ENCODE assay signal across 21 mouse cellular contexts in genomic region chr6:52487861-52488260, GRCm38 (mm10).
DNase-seq lines count a peak whose midpoint lies in the region.
"Had no signal": no experiment of that assay in that cellular context is flagged by ENCODE, and none has a peak within 500 bp of the region (broad histone marks: within the 10 kb centered on the region; RNA-seq: fewer than 3 reads in every experiment).

No protein-coding gene starts in this region.

- H3K4me3 ChIP-seq in heart, embryonic 10.5 days, result no peak overlapping the region
- H3K4me3 ChIP-seq in brown adipose tissue, adult 24 weeks (ENCODE audit: insufficient read depth, low read depth, low read length), result no peak overlapping the region
- H3K4me3 ChIP-seq in limb, embryonic 10.5 days, result no peak overlapping the region
- H3K4me3 ChIP-seq: embryonic facial prominence, embryonic 13.5 days; embryonic facial prominence, embryonic 15.5 days; erythroblast, embryonic 14.5 days; forebrain, embryonic 10.5 days; forebrain, embryonic 12.5 days had no signal

- H3K36me3 ChIP-seq in heart, embryonic 10.5 days, result no peaks in the 10 kb centered on the region
- no peaks in the 10 kb centered on the region for H3K36me3 ChIP-seq in limb, embryonic 10.5 days
- H3K36me3 ChIP-seq: embryonic facial prominence, embryonic 13.5 days; embryonic facial prominence, embryonic 15.5 days; forebrain, embryonic 10.5 days; forebrain, embryonic 12.5 days had no signal

- WGBS in heart, embryonic 10.5 days, result 90% methylated on average over 5 of the region's 5 CpGs
- 96% methylated on average over 5 of the region's 5 CpGs for WGBS in limb, embryonic 10.5 days

- H3K27me3 ChIP-seq in heart, embryonic 10.5 days (ENCODE audit: insufficient read depth, poor library complexity, severe bottlenecking), result no peaks in the 10 kb centered on the region
- H3K27me3 ChIP-seq in limb, embryonic 10.5 days (ENCODE audit: low read depth, poor library complexity, severe bottlenecking), result peaks cover 8% of the 10 kb centered on the region; the same call in 1 of the 2 replicates
- H3K27me3 ChIP-seq: embryonic facial prominence, embryonic 13.5 days; embryonic facial prominence, embryonic 15.5 days had no signal

- peaks cover 13% of the 10 kb centered on the region for H3K4me1 ChIP-seq in heart, embryonic 10.5 days
- peaks cover 21% of the 10 kb centered on the region for H3K4me1 ChIP-seq in brown adipose tissue, adult 24 weeks (ENCODE audit: control insufficient read depth, insufficient read depth, insufficient read length, low read length)
- H3K4me1 ChIP-seq in limb, embryonic 10.5 days, result peaks cover 14% of the 10 kb centered on the region
- H3K4me1 ChIP-seq: embryonic facial prominence, embryonic 13.5 days; embryonic facial prominence, embryonic 15.5 days had no signal

- peak; percentile 31 for DNase-seq in heart, embryonic 10.5 days (ENCODE audit: low spot score)
- DNase-seq in heart, adult 9 months (ENCODE audit: low spot score in 2 of 2), result no peak
- DNase-seq in limb, embryonic 10.5 days (ENCODE audit: low spot score), result peak; percentile 20
- no peak for DNase-seq in cerebellum, adult 11 months
- DNase-seq in layer of hippocampus, postnatal 14 days (ENCODE audit: low spot score in 2 of 2), result no peak
- no peak for DNase-seq in natural killer cell, adult 2 months (ENCODE audit: low spot score in 2 of 2)
- DNase-seq: adrenal gland, adult 8-10 months; adrenal gland, postnatal 14 days; adrenal gland, postnatal 36 days; cerebellum, adult 18-20 months; cerebellum, adult 8-10 months; cerebellum, adult 9-11 months; cerebellum, postnatal 14 days; cerebellum, postnatal 36 days; embryo, embryonic 11 days had no signal

- H3K27ac ChIP-seq in heart, embryonic 10.5 days, result no peak overlapping the region
- peak overlapping the region; percentile 96; the same call in 1 of the 2 replicates for H3K27ac ChIP-seq in brown adipose tissue, adult 24 weeks (replicated peaks; ENCODE audit: low read depth, low read length)
- no peak overlapping the region for H3K27ac ChIP-seq in limb, embryonic 10.5 days
- H3K27ac ChIP-seq: embryonic facial prominence, embryonic 13.5 days; embryonic facial prominence, embryonic 15.5 days; forebrain, embryonic 10.5 days; forebrain, embryonic 12.5 days had no signal

- no peaks in the 10 kb centered on the region for H3K9me3 ChIP-seq in heart, embryonic 10.5 days
- H3K9me3 ChIP-seq in limb, embryonic 10.5 days (replicated peaks), result no peaks in the 10 kb centered on the region
- H3K9me3 ChIP-seq: embryonic facial prominence, embryonic 13.5 days; embryonic facial prominence, embryonic 15.5 days; forebrain, embryonic 10.5 days; forebrain, embryonic 12.5 days had no signal

Comparison
In these comparisons a context has a peak if more than half of its experiments do, and no peak if none do; other contexts are left out.
1. DNase-seq: peak in heart, embryonic 10.5 days (single experiment) and limb, embryonic 10.5 days (single experiment); none in heart, adult 9 months (0 of 2), cerebellum, adult 11 months (single experiment), layer of hippocampus, postnatal 14 days (0 of 2) and natural killer cell, adult 2 months (0 of 2).